Mouse (Mus musculus) ES-E14 (cell line): ENCODE measurements around the gene Pnmal2.

ENCODE experiments used
- CHD2 ChIP-seq: IDR thresholded peaks from 2 replicates; pipeline ENCODE4 v1.6.1; 2014; ENCODE audit warnings: mild to moderate bottlenecking, low read depth, low read length, inconsistent platforms
- ZNF384 ChIP-seq: IDR thresholded peaks from 2 replicates; pipeline ENCODE4 v1.6.1; 2012; ENCODE audit warnings: low read depth, low read length, inconsistent platforms

DNA sequence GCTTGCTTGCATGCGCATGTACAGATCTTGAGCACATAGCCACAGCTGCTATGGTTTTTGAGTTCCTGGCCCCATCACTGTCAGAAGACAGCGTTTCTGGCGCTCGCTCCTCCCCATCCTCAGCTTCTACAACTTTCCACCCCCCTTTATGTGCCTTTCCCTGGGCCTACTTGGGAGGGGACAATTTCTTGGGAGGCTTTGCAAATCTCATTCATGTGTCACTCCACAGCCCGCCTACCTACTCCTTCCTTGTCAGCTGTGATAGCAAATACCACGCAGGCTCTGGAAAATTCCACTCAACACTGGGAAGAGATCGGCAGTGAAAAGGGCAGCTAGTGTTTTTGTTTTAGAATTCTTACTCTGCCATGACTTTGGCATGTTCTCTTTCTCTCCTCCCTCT is 4.2 kb upstream of the Pnmal2 start:
- TF ChIP-seq CHD2, result no peak
- TF ChIP-seq ZNF384, result no peak
